ENCODE assay signal across 8 mouse cellular contexts in the genomic region with DNA sequence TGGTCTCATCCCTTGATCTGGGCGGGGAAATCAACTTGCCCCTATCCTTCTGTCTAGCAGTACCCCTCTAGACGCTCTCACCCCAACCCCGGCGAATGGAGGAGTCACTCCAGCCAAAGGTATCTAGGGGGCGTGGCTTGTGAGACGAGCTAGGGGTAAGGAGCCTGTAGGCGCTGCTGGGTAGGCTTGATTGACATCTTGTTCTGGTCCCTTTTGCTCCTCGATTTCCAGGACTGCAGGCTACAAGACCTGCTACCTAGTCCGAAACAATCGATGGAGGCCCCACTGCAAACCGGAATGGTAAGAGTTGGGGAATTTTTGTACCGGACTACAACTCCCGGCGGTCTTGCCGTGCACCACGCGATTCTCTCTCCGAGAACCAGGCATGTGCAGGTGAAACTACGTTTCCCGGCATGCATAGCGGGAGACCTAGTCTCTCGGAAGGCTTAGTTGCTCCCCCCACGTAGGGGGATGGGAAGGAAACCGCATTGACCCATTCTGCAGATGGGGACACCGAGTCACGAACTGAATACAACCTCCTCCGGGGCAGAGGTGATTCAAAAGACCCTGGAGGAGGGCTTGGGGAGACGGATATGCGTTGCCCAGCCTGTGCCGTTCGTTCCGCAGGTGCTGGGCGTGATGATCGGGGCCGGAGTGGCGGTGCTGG. TPM values are rescaled to one million over a fixed set of nuclear protein-coding genes. Genes with fewer than 3 reads are reported as not detected.
DNase-seq lines count a peak whose midpoint lies in the region; ATAC-seq and TF ChIP-seq lines count a peak whose summit lies in the region.

No protein-coding gene starts in this region.

- ATAC-seq in forebrain, embryonic 16.5 days = peak; percentile 85
- ATAC-seq in lung, embryonic 14.5 days (ENCODE audit: insufficient read depth) = peak; percentile 88

- peak overlapping the region; percentile 81 for H3K9ac ChIP-seq in ES-E14 (ENCODE audit: insufficient read depth, low read depth, low read length, poor library complexity, severe bottlenecking)
- H3K9ac ChIP-seq in forebrain, embryonic 16.5 days (replicated peaks; ENCODE audit: low read depth, low read length) = peak overlapping the region; percentile 58
- H3K9ac ChIP-seq in lung, embryonic 14.5 days = peak overlapping the region; percentile 61

- 2% methylated on average over 36 of the region's 36 CpGs for WGBS in forebrain, embryonic 16.5 days
- WGBS in lung, embryonic 14.5 days = under 1% methylated on average over 36 of the region's 36 CpGs
- WGBS in olfactory bulb, adult 2 months = under 1% methylated on average over 36 of the region's 36 CpGs
- under 1% methylated on average over 36 of the region's 36 CpGs for WGBS in thymus, adult 2 months

- H3K9me3 ChIP-seq in ES-E14 (ENCODE audit: control insufficient read depth, insufficient read depth, low read depth, low read length) = no peaks in the 10 kb centered on the region
- H3K9me3 ChIP-seq in forebrain, embryonic 16.5 days (ENCODE audit: control insufficient read depth, low read length) = no peaks in the 10 kb centered on the region
- H3K9me3 ChIP-seq in lung, embryonic 14.5 days (ENCODE audit: low read depth, low read length) = no peaks in the 10 kb centered on the region

- DNase-seq in ES-E14 (ENCODE audit: low read depth, low spot score) = peak; percentile 93
- DNase-seq in cerebellum, adult 18-20 months = peak; percentile 95 to 99
- DNase-seq in heart, postnatal 36 days = peak; percentile 90 to 91
- peak; percentile 93 to 94 for DNase-seq in layer of hippocampus, adult 2 months (ENCODE audit: low spot score in 2 of 2)
- peak; percentile 96 for DNase-seq in lung, embryonic 14.5 days
- DNase-seq in thymus, adult 2 months = peak; percentile 93

- peaks cover 0 to 7% of the 10 kb centered on the region in 2 experiments; a peak in 2 of 4 replicates for H3K4me1 ChIP-seq in ES-E14 (ENCODE audit: control insufficient read depth in 2 of 2, insufficient read depth in 2 of 2, low read length in 2 of 2, poor library complexity in 1 of 2)
- peaks cover 10% of the 10 kb centered on the region for H3K4me1 ChIP-seq in forebrain, embryonic 16.5 days (replicated peaks; ENCODE audit: control insufficient read depth, insufficient read depth, low read length)
- H3K4me1 ChIP-seq in lung, embryonic 14.5 days (ENCODE audit: insufficient read depth) = no peaks in the 10 kb centered on the region
- H3K4me1 ChIP-seq in olfactory bulb, adult 2 months (ENCODE audit: control insufficient read depth, insufficient read depth, low read length) = peaks cover 8% of the 10 kb centered on the region
- peaks cover 6% of the 10 kb centered on the region for H3K4me1 ChIP-seq in thymus, adult 2 months (replicated peaks; ENCODE audit: control insufficient read depth, insufficient read depth, low read length)

- TF ChIP-seq POLR2A in olfactory bulb, adult 2 months (IDR thresholded peaks at IDR 0.05; ENCODE audit: insufficient read depth, low read depth, low read length) = peak; percentile 41
- TF ChIP-seq POLR2A in thymus, adult 2 months (IDR thresholded peaks at IDR 0.05; ENCODE audit: control insufficient read depth, extremely low read depth, insufficient read depth, low read length, poor library complexity) = no peak

- intact Hi-C loops in heart, postnatal 36 days (cut with DNase I) = loop anchor here (2.0 to 10.0 kb wide), 4 partner anchors 24 to 738 kb away; a partner anchor contains a TSS

- H3K27ac ChIP-seq in ES-E14 (ENCODE audit: insufficient read depth, low read depth, low read length, poor library complexity, severe bottlenecking) = no peak overlapping the region
- H3K27ac ChIP-seq in forebrain, embryonic 16.5 days (ENCODE audit: low read length) = peak overlapping the region; percentile 71
- H3K27ac ChIP-seq in layer of hippocampus, adult 2 months = peak overlapping the region; percentile 96
- peak overlapping the region; percentile 47 for H3K27ac ChIP-seq in lung, embryonic 14.5 days (ENCODE audit: low read depth)
- H3K27ac ChIP-seq in olfactory bulb, adult 2 months (ENCODE audit: insufficient read depth, low read depth, low read length) = peak overlapping the region; percentile 53
- peak overlapping the region; percentile 20; the same call in 1 of the 2 replicates for H3K27ac ChIP-seq in thymus, adult 2 months (ENCODE audit: control insufficient read depth, insufficient read depth, low read length)

- H3K4me3 ChIP-seq in ES-E14 (ENCODE audit: insufficient read depth in 1 of 2, low read depth in 1 of 2, low read length in 2 of 2, poor library complexity in 1 of 2, severe bottlenecking in 1 of 2) = peak overlapping the region; percentile 71 to 91
- peak overlapping the region; percentile 70 for H3K4me3 ChIP-seq in forebrain, embryonic 16.5 days (replicated peaks; ENCODE audit: low read length)
- peak overlapping the region; percentile 92 for H3K4me3 ChIP-seq in layer of hippocampus, adult 2 months
- peak overlapping the region; percentile 62 for H3K4me3 ChIP-seq in lung, embryonic 14.5 days (ENCODE audit: low read depth, low read length)
- peak overlapping the region; percentile 70 for H3K4me3 ChIP-seq in olfactory bulb, adult 2 months (ENCODE audit: insufficient read depth, low read depth, low read length)
- H3K4me3 ChIP-seq in thymus, adult 2 months (ENCODE audit: control insufficient read depth, insufficient read depth, low read length) = peak overlapping the region; percentile 70

- TF ChIP-seq CTCF in layer of hippocampus, adult 2 months (conservative IDR thresholded peaks at IDR 0.05) = no peak
- no peak for TF ChIP-seq CTCF in lung, embryonic 14.5 days (IDR thresholded peaks at IDR 0.05; ENCODE audit: low read depth)
- TF ChIP-seq CTCF in olfactory bulb, adult 2 months (IDR thresholded peaks at IDR 0.05; ENCODE audit: insufficient read depth, low read depth, low read length) = no peak; the same call in 1 of the 2 replicates
- TF ChIP-seq CTCF in thymus, adult 2 months (IDR thresholded peaks at IDR 0.05; ENCODE audit: borderline replicate concordance, control insufficient read depth, extremely low read depth, insufficient read depth, low read length, poor library complexity) = no peak

- H3K4me2 ChIP-seq in forebrain, embryonic 16.5 days (ENCODE audit: low read length) = peak overlapping the region; percentile 95
- peak overlapping the region; percentile 91 for H3K4me2 ChIP-seq in lung, embryonic 14.5 days

- H3K36me3 ChIP-seq in ES-E14 (ENCODE audit: control insufficient read depth, insufficient read depth, low read length, poor library complexity, severe bottlenecking) = peaks cover 20% of the 10 kb centered on the region
- H3K36me3 ChIP-seq in forebrain, embryonic 16.5 days (ENCODE audit: control insufficient read depth, insufficient read depth) = peaks cover 11% of the 10 kb centered on the region
- peaks cover 20% of the 10 kb centered on the region for H3K36me3 ChIP-seq in lung, embryonic 14.5 days (ENCODE audit: insufficient read depth)
- H3K36me3 ChIP-seq in thymus, adult 2 months (ENCODE audit: control insufficient read depth, insufficient read depth, low read length) = no peaks in the 10 kb centered on the region

- H3K27me3 ChIP-seq in forebrain, embryonic 16.5 days (replicated peaks; ENCODE audit: control insufficient read depth, insufficient read depth, low read length) = no peaks in the 10 kb centered on the region
- H3K27me3 ChIP-seq in lung, embryonic 14.5 days (ENCODE audit: insufficient read depth, low read length) = no peaks in the 10 kb centered on the region
- no peaks in the 10 kb centered on the region for H3K27me3 ChIP-seq in thymus, adult 2 months (ENCODE audit: control insufficient read depth, insufficient read depth, low read length)

- in situ Hi-C loops in ES-E14 (cut with MboI; ENCODE audit: low sequenced_read_pairs in 2 of 2, unreplicated experiment in 2 of 2) = no loop called here

RNA-seq across cellular contexts. Expression of a gene that starts 1.4 kb away (rescaled TPM):
- 125 and 201 TPM in 2 replicates for total RNA-seq in ES-E14 (2012; rRNA removed)
- 27.3 and 36.0 TPM in 2 replicates for polyA plus RNA-seq in forebrain, embryonic 16.5 days (2015; fragmentation: Nextera tagmentation; extraction: Ambion mirVana)
- 10 to 100 TPM in 1 of 2 experiments, 1 to 10 TPM in 1; 8.1 to 14.3 TPM for total RNA-seq in heart, postnatal 36 days (2021)
- 10 to 100 TPM; 79.4 to 82.1 TPM for total RNA-seq in layer of hippocampus, adult 2 months (2021)
- 17.5 and 19.1 TPM in 2 replicates for polyA plus RNA-seq in lung, embryonic 14.5 days (2014; fragmentation: Nextera tagmentation; extraction: Ambion mirVana)
- polyA plus RNA-seq in olfactory bulb, adult 2 months (2012; ENCODE audit: insufficient read depth, insufficient read length, low replicate concordance, missing spikeins) = not detected in 2 replicates
- polyA plus RNA-seq in thymus, adult 2 months (2012; rRNA removed) = 56.1 and 61.6 TPM in 2 replicates

RNA-seq across cellular contexts. Expression of a gene that starts 16.3 kb away (rescaled TPM):
- 48.6 and 79.9 TPM in 2 replicates for total RNA-seq in ES-E14 (2012; rRNA removed)
- 88.3 and 111 TPM in 2 replicates for polyA plus RNA-seq in forebrain, embryonic 16.5 days (2015; fragmentation: Nextera tagmentation; extraction: Ambion mirVana)
- 10 to 100 TPM; 22.9 to 23.2 TPM for total RNA-seq in heart, postnatal 36 days (2021)
- 10 to 100 TPM; 82.4 to 85.4 TPM for total RNA-seq in layer of hippocampus, adult 2 months (2021)
- 38.3 and 39.9 TPM in 2 replicates for polyA plus RNA-seq in lung, embryonic 14.5 days (2014; fragmentation: Nextera tagmentation; extraction: Ambion mirVana)
- 296 TPM in 1 of 2 replicates, not detected in the other for polyA plus RNA-seq in olfactory bulb, adult 2 months (2012; ENCODE audit: insufficient read depth, insufficient read length, low replicate concordance, missing spikeins)
- polyA plus RNA-seq in thymus, adult 2 months (2012; rRNA removed) = 312 and 481 TPM in 2 replicates

RNA-seq across cellular contexts. Expression of a gene that starts 23.6 kb away (rescaled TPM):
- total RNA-seq in ES-E14 (2012; rRNA removed) = 5.1 and 7.1 TPM in 2 replicates
- polyA plus RNA-seq in forebrain, embryonic 16.5 days (2015; fragmentation: Nextera tagmentation; extraction: Ambion mirVana) = 75.4 and 76.7 TPM in 2 replicates
- total RNA-seq in heart, postnatal 36 days (2021) = 10 to 100 TPM; 30.3 to 31.3 TPM
- 10 to 100 TPM; 27.9 to 29.9 TPM for total RNA-seq in layer of hippocampus, adult 2 months (2021)
- polyA plus RNA-seq in lung, embryonic 14.5 days (2014; fragmentation: Nextera tagmentation; extraction: Ambion mirVana) = 19.9 and 21.7 TPM in 2 replicates
- not detected in 2 replicates for polyA plus RNA-seq in olfactory bulb, adult 2 months (2012; ENCODE audit: insufficient read depth, insufficient read length, low replicate concordance, missing spikeins)
- 75.9 and 76.7 TPM in 2 replicates for polyA plus RNA-seq in thymus, adult 2 months (2012; rRNA removed)

RNA-seq across cellular contexts. Expression of a gene that starts 45.9 kb away (rescaled TPM):
- 0.16 TPM in 1 of 2 replicates, not detected in the other for total RNA-seq in ES-E14 (2012; rRNA removed)
- polyA plus RNA-seq in forebrain, embryonic 16.5 days (2015; fragmentation: Nextera tagmentation; extraction: Ambion mirVana) = 0.16 TPM in 2 replicates
- not detected for total RNA-seq in heart, postnatal 36 days (2021)
- under 1 TPM; 0.23 to 0.54 TPM for total RNA-seq in layer of hippocampus, adult 2 months (2021)
- polyA plus RNA-seq in lung, embryonic 14.5 days (2014; fragmentation: Nextera tagmentation; extraction: Ambion mirVana) = not detected in 2 replicates
- not detected in 2 replicates for polyA plus RNA-seq in olfactory bulb, adult 2 months (2012; ENCODE audit: insufficient read depth, insufficient read length, low replicate concordance, missing spikeins)
- polyA plus RNA-seq in thymus, adult 2 months (2012; rRNA removed) = 0.20 TPM in 1 of 2 replicates, not detected in the other

RNA-seq across cellular contexts. Expression of a gene that starts 49.1 kb away (rescaled TPM):
- 3.2 and 5.5 TPM in 2 replicates for total RNA-seq in ES-E14 (2012; rRNA removed)
- 3.0 and 3.7 TPM in 2 replicates for polyA plus RNA-seq in forebrain, embryonic 16.5 days (2015; fragmentation: Nextera tagmentation; extraction: Ambion mirVana)
- total RNA-seq in heart, postnatal 36 days (2021) = 1 to 10 TPM; 3.2 to 4.1 TPM
- under 1 TPM; 0.32 to 0.95 TPM for total RNA-seq in layer of hippocampus, adult 2 months (2021)
- polyA plus RNA-seq in lung, embryonic 14.5 days (2014; fragmentation: Nextera tagmentation; extraction: Ambion mirVana) = 3.9 and 4.4 TPM in 2 replicates
- polyA plus RNA-seq in olfactory bulb, adult 2 months (2012; ENCODE audit: insufficient read depth, insufficient read length, low replicate concordance, missing spikeins) = not detected in 2 replicates
- polyA plus RNA-seq in thymus, adult 2 months (2012; rRNA removed) = 3.1 TPM in 2 replicates

Comparison
In these comparisons a context has a peak if more than half of its experiments do, and no peak if none do; other contexts are left out.
1. RNA of a gene that starts 1.4 kb away (polyA plus RNA-seq): 56.1 to 61.6 TPM in thymus, adult 2 months, 27.3 to 36.0 TPM in forebrain, embryonic 16.5 days and 17.5 to 19.1 TPM in lung, embryonic 14.5 days; not detected in olfactory bulb, adult 2 months; every median in the first group is over 10 times any median in the second.
2. RNA of a gene that starts 23.6 kb away (polyA plus RNA-seq): 75.4 to 76.7 TPM in forebrain, embryonic 16.5 days, 75.9 to 76.7 TPM in thymus, adult 2 months and 19.9 to 21.7 TPM in lung, embryonic 14.5 days; not detected in olfactory bulb, adult 2 months; every median in the first group is over 10 times any median in the second.
3. Peak in every context shown above with its lines, with median percentiles within 50 percentile points of each other: DNase-seq, H3K4me3 ChIP-seq and H3K9ac ChIP-seq.